Mouse (Mus musculus): Measurements from ENCODE around the gene Synpo2l.
A peak's percentile ranks its signal among the peaks of the same experiment; 100 is the strongest.

The Synpo2l gene

DNA sequence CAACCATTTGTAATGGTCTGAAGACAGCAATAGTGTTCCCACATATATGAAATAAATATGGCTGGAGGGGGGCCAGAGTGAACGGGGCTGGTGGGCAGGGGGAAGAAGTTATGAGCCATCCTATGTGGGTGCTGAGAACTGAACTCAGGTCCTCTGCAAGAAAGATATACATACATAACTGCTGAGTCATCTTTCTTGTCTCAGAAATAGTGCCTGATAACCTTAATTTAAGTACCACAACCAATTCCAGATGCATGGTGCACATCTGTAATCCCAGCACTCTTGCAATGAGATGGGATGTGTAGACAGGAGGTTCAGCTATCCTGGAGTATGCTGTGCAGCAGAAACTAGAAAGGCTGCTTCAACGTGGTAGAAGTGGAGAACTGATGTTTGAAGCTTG lies 13.6 kb upstream of the Synpo2l start:
- DNase-seq (ENCODE audit: low read depth), result no peak

DNA sequence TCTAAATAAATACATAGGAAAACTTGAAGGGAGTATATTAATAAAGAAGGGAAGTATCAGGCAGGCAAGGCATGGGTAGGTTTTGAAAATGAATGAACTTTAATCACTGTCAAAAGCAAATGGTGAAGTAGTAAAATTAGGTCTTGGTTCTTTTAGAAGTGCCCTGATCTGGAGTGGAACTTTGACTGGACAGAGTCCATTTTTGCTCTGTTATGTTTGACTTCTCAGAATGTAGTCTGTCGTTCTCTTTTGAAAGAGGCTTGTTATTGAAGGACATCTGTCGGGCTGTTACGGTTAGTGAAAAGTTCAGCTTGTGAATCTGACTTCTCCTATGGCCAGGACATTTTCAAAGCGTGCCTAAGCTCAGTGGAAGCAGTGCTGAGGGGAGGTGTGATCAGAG lies 9.8 kb upstream of the Synpo2l start:
- DNase-seq (ENCODE audit: low read depth), result no peak

- peak; percentile 99 for DNase-seq (ENCODE audit: low read depth)
Measured at GRCm38 (mm10) chr14:20674064-20674833, 6.1 kb upstream of the Synpo2l start, which contains the start of gene Sec24c. Sec24c (plus strand) TSS chr14:20674308.

GRCm38 (mm10) chr14:20673735-20674063 lies 5.5 kb upstream of the Synpo2l start:
- DNase-seq (ENCODE audit: low read depth), result no peak

- DNase-seq (ENCODE audit: low read depth), result peak; percentile 81
Measured at GRCm38 (mm10) chr14:20672990-20673389, 4.8 kb upstream of the Synpo2l start.

DNA sequence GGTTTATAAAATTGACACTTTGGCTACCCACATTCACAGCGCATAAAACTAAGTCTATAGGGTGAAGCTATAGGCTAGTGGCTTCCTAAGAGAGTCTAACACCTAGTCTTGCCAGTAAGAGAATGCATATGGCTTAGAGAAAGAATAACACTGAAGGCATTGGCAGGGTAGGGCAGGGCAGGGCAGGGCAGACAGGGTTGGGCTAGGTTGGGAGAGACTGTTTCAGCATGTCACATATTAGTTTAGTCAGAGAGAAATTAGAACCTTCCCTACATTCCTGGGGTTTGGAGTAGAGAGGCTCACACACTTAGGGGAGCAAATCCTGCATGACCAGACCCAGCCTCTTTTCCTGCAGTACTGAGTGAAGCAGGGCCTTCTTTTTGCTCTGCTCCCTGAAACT lies 685 bp downstream of the Synpo2l start:
- DNase-seq (ENCODE audit: low read depth), result no peak

DNA sequence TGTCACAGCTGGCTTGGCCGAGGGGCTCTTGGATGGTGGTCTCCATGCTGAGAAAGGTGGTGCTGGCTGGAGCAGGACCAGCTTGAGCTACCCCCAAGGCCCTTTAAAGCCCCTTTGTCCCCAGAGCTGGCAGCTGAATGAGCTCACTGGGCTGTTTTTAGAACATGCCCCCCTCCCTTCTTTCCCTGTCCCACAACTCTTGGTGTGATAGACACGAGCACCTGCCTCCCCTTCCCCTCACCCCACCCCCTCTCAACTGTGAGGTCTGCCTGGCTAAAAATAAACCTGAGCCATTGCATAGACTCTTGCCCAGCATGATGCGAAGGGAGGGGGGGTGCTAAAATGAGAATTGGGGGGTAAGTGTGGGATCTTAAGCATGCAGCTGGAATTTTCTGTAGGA lies 3.7 kb downstream of the Synpo2l start:
- DNase-seq (ENCODE audit: low read depth), result no peak

DNA sequence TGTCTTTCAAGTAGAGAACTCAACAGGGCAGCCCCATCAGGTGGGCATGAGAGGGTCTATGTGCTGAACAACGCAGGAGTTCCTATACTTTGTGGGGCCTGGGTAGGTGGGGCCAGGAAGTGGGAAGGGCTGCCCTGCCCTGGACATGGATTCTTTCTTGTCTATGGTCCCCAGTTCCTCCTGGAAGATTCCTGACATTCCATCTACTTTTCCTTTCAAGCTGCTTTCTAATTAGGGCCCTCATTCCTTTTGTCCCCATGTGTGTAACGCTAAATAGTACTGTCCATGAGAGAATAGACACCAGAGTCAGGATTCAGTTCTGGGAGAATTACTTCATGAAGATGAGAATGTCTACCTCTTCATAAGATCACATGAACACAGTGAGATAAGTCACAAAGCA lies 4.6 kb downstream of the Synpo2l start:
- DNase-seq (ENCODE audit: low read depth), result no peak

- no peak for DNase-seq (ENCODE audit: low read depth)
Measured at GRCm38 (mm10) chr14:20662740-20663139, 5.4 kb downstream of the Synpo2l start.

GRCm38 (mm10) chr14:20661661-20662331 lies 6.4 kb downstream of the Synpo2l start:
- no peak for DNase-seq (ENCODE audit: low read depth)

DNA sequence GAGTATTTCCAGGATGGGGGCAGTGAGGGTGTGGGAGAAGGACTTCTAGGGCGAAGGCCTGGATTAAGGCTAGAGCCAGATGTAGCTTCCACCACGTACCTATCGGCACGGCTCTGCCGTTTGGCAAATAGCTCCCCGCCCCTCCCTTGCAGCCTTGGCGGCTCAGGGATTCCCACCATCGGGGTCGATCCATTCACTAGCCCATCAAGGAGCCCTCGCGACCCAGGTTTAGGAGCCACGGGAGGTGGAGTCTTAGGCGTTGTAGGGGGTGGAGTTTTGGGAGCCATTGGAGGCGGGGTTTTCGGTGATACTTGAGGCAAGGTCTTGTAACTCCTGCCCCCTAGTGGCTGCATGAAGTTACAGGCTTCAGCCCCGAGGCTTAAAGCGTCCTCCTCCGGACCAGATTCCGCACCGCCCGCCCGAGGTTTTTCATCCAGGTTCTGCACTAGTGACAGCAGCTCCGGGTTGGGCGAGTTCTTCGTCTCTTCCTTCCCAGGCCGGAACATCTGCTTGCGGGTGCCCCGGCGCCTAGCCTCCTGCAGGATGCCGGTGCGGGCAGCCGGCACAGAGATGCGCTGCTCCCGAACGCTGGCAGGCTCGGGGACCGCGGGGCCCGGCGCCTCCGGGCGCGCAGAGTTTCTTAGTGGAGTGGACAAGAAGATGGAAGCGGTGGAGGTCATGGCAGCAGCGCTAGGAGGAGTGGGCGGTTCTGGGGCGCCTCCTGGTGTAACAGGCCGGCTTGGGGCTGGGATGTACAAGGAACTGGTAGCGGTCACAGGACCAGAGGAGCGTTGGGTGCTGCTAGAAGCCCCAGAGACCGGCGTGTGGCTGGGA lies 7.1 kb downstream of the Synpo2l start:
- peak; percentile 96 for DNase-seq (ENCODE audit: low read depth)

GRCm38 (mm10) chr14:20659687-20660086 lies 8.5 kb downstream of the Synpo2l start:
- no peak for DNase-seq (ENCODE audit: low read depth)

- no peak for DNase-seq (ENCODE audit: low read depth)
Measured at GRCm38 (mm10) chr14:20658902-20659301, 9.3 kb downstream of the Synpo2l start.

GRCm38 (mm10) chr14:20658326-20658725 lies 9.8 kb downstream of the Synpo2l start:
- peak; percentile 69 for DNase-seq (ENCODE audit: low read depth)

GRCm38 (mm10) chr14:20656361-20656760 lies 11.8 kb downstream of the Synpo2l start, which contains the start of gene Myoz1:
Myoz1 (minus strand) TSS chr14:20656540.
- no peak for DNase-seq (ENCODE audit: low read depth)

- no peak for DNase-seq (ENCODE audit: low read depth)
Measured at GRCm38 (mm10) chr14:20655731-20656130, 12.4 kb downstream of the Synpo2l start.

GRCm38 (mm10) chr14:20654690-20655421 lies 13.3 kb downstream of the Synpo2l start:
- DNase-seq (ENCODE audit: low read depth), result peak; percentile 56

DNA sequence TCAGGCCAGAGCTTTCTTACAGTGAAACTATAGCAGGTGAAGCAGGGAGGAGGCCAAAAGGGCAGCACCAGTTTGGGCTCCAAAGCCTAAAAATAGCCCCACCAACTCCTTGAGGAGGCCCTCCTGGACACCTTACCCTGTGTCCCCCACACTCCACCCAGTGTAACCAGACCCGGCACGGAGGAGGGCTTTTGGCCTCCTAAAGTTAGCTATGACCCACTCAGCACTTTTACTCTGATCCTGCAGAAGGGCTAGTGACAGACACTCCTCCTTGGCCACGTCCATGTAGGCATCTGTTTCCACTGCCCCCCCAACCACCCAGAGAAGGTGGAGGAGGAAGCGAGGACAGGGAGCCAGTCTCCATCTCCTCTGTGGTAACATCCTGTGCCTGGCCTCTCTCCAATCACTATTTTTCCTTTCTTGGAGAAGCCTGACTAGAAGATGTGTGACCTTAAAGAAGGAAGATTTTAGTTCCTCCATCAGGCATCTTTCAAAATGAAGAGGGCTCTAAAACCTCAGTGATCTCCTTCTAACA lies 16.4 kb downstream of the Synpo2l start:
- no peak for DNase-seq (ENCODE audit: low read depth)

- no peak for DNase-seq (ENCODE audit: low read depth)
Measured at GRCm38 (mm10) chr14:20651000-20651399, 17.2 kb downstream of the Synpo2l start.

DNA sequence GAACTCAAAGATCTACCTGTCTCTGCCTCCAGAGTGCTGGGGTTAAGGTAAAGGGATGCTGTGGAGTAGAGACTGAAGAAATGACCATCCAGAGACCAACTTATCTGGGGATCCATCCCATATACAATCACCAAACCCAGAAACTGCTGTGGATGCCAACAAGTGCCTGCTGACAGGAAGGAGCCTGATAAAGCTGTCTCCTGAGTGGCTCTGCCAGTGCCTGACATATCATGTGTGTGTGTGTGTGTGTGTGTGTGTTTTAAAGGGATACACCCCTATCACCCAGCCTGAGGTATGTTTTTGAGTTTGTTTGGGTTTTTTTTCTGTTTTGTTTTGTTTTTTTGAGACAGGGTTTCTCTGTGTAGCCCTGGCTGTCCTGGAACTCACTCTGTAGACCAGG lies 21.8 kb downstream of the Synpo2l start:
- DNase-seq (ENCODE audit: low read depth), result peak; percentile 42

DNA sequence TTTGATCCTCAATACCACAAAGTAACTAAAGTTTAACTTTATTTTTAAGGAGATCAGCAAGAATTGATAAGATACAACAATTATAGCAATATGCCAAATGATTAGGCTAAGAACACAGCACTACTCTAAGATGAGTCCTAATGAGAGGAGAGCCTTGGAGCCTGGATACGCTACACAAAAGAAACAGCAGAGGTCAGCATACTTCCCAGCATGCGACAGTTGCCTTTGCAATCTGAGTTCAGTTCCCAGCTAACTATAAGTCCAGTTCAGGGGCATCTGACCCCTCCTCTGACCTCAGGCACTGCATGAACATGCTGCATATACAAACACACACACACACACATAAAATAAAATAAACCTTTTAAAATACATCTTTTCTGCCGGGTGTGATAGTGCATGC lies 22.6 kb downstream of the Synpo2l start:
- peak; percentile 51 for DNase-seq (ENCODE audit: low read depth)

- DNase-seq (ENCODE audit: low read depth), result peak; percentile 47
Measured at GRCm38 (mm10) chr14:20641438-20641875, 26.7 kb downstream of the Synpo2l start.
